Mouse (Mus musculus) testis, postnatal 10 days (tissue): ENCODE measurements around the gene Naa11.
A peak's percentile ranks its signal among the peaks of the same experiment; 100 is the strongest.

Experiments
- DNase-seq: peaks from one replicate; pipeline ENCODE4 v3.0.0; 2021; ENCODE audit warnings: low spot score

The Naa11 gene

DNA sequence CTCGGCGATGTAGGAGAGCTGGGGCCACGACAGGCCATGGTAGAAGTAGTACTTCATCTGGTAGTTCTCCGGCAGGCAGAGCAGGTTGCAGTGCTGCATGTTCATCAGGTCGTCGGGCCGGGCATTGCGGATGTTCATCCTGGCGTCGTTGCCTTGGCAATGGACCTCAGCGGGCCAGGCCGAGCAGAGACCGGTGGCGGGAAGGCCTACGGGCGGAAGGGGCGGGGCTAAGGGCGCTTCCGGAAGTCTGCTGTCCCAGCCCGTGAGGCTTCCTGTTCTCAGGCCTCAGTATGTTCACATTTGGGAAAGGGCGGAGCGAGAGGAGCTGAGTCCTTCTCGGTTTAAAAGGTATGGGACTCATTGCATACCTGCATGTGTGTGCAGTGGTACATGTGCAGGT lies at the start of gene Naa11:
Gene Naa11, minus strand, starts transcription at position 220 of the 400 bp plus-strand sequence.
- DNase-seq: peak; percentile 58

DNA sequence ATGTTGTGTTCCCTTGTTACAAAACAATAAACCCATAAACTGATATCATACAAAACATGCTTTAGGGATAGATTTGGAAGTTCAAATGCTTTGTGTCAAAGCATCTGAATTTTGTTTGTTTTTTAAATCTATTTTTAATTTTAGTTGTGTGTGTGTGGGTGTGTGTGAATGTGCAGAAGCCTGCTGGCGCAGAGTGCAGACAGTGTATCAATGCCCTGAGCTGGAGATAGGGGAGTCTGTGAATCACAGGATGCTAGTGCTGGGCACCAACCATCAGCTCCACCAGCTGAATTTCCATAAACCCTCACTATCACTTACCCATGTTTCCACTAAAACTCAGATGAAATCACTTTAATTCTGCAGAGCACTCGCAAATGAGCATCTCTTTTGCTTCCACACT lies 40.3 kb upstream of the Naa11 start:
- no peak for DNase-seq

DNA sequence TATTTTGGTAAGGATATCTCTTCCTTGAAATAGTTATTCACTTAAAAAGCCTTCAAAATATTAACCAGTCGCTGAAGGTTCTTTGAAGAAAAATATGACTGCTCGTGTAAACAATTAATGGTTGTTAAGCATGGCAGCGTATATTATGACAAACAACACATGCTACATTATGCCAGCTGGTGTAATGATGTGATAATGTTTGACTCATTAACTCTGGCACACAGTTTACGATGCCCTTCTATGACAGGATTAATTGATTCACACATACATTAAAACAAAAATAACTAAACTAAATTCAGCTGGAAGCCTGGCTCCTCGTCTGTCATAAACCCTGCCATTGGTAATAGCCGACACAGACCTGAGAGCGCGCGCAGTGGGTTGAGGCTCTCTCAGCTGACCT lies 37.8 kb upstream of the Naa11 start:
- no peak for DNase-seq

DNA sequence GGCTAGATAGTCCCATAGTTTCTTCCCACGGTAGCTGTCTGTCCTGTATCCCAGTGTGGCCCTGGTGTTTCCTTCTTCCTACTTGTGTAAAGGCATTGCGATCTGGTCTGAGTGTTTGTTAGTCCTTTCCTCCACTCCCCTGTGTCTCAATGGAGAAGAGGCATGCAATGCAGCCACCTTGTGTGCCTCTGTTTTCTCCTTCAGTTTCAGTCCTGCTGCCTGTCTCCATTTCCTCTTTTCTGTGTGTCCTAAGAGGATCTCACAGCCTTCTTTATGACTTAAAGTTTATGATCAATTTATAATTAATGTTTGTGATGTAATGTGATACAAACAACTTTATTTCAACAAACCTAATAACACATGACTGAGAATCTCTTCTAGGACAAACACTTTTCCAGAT lies 29.5 kb upstream of the Naa11 start:
- DNase-seq: no peak

DNA sequence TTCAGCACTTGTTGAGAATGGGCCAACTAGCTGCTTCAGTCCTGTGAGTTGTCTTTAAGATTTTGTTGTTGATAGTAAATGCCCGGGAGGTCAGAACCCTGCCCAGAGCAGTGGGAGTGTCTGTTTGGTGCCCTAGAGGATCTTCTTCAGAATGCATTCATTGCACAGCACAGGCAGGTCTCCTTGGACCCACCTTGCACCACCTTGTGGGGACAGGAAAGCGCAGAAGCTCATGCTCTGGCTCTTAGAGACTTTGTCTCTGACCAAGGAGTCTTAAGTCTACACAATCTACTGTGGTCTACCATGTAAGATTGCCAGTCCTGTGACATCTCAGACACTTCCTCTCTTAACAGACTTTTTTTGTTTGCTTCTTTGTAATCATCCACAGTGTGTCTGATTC lies 25.0 kb upstream of the Naa11 start:
- no peak for DNase-seq

DNA sequence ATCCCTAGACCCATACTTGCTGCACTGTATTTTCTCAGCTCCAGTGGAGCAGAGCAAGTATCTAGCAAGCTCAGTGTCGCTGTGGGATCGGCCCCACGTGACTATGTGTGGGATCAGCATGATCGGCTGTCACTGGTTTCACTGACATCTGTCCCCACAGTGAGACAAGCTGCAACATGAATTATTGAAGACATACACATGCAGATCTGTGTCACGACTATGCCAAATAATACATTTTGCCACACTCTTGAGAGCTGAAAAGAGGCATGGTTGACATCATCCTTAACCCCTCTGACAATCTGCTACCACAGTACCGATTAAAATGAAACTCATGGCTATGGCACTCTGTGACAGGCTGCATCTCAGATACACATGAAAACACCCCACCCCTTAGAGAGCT lies 23.7 kb upstream of the Naa11 start:
- no peak for DNase-seq

DNA sequence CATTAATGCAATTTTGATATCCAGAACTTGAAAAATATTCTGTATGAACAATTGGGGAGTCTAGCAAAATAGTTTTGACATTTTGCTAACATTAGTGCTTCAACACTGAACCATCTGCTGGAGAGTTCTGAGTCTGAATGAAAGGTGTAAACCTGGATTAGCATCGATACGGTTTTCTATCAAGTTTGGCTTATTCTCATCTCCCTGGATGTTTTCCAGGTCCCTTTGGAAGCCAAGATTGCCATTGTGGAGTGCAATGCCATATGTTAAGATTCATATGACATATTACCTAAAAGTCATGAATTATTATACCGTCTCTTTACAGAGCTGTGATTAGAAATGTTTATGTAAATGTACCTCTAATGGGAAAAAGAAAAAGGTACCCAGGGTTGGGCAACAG lies 21.5 kb upstream of the Naa11 start:
- no peak for DNase-seq

DNA sequence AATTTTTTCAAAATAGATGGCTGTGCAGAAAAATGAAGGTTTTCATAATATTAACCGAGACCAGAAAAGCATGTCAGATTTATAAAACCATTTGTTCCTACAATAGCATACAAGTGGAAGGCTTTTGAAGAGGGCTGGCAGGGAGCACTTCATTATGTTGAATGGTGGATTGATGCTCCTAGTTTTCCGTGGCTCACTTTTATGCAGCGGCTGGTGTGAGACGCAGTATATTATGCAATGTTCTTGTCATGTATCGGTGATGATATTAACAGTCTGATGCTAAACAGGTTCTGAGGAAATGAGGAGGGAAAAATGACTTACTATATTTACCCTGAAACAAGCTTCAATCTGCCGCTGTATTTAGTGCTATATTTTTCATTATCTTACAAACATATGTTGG lies 18.0 kb upstream of the Naa11 start:
- no peak for DNase-seq

DNA sequence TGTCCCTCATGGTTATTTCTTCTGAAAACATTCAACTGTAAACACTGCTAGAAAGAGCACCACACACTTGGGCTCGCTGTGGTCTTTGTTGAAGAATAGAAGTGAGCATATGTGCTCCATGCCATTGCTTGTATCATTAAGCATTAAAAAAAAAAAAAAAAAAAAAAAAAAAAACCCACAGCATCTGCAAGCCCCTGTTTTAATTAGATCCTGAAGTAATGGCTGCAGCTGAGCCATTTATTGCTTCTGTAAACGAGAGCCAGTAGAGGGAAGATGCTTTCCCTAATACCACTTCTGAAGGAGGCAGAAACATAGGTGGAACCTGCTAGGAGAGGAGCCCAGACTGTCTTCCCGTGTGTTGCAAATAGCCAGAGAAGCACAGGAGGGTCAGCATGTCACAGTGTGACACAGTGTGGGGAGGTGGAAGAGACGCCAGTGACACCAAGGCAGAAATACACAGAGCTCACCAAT lies 17.1 kb upstream of the Naa11 start:
- no peak for DNase-seq

DNA sequence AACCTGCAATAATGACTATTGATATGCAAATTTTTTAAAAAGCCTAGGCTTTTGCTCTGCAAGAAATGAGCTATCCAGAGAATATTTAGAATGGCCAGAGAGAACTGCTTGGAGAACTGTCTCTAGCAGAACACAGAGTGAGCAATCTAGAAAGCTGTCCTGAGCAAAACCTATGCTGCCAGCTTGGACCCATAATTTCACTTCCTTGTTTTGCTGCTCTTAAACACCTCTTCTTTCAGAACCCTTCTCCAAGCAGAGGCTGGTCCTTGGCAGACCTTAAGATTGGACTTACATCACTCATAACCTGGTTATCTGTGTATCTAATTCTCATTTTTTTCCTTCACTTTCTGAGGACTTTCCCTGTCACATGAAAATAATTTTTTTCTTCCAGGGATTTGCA lies 8.9 kb upstream of the Naa11 start:
- DNase-seq: no peak

DNA sequence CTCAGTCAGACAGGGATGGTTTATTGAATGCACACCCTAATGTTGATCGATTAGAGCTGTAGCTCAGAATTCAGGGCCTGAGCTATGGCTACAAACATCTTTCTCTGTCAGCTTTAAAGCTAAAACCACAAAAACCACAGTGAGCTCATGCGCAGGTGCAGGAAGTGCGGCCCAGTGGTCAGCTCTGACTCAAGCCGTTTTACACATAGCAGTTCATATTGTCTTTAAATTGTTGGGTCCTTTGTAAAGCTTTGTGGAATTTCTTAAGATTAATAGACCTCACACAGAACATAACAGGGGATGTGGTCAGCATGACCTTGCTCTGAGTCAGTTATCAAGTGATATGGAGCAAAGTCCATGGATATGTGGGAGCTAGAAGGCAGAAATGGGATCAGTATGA lies 5.4 kb upstream of the Naa11 start:
- no peak for DNase-seq

DNA sequence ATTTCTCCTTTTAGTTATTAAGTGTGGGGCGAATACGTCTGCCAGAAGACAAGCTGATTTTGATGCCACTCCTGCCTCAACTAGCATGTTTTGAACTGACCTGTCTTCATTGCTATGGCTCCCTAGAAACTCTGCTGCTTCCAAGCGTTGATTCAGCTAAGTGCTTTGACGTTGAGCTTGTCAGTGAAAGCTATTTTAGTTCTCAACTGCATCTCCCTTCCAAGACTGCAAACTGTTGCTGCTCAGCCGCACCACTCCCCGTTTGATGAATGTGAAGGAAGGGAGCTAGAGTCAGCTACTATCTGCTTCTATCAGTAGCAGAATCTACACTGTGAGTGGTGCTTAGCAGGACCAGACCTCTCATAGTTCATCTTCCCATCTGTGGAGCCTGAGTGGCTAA lies 4.6 kb downstream of the Naa11 start:
- no peak for DNase-seq

DNA sequence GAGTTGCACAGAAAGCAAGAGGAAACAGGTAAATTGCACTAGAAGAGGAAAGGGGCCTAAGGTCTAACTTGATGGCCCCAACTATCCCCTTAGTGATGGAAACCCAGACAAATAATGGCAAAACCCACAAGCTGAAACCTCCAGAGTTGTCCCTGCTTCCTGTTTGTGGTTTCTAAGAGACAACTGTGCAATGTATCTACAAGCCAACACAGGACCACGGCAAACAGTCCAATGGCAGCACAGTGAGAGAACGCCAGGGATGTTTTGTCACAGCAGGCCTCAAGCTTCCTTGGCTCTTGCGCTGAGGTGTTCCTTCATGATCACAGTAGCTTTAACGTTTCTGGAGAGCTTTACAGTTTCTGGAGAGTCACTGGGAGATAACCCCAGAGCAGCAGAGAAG lies 7.8 kb downstream of the Naa11 start:
- DNase-seq: no peak

DNA sequence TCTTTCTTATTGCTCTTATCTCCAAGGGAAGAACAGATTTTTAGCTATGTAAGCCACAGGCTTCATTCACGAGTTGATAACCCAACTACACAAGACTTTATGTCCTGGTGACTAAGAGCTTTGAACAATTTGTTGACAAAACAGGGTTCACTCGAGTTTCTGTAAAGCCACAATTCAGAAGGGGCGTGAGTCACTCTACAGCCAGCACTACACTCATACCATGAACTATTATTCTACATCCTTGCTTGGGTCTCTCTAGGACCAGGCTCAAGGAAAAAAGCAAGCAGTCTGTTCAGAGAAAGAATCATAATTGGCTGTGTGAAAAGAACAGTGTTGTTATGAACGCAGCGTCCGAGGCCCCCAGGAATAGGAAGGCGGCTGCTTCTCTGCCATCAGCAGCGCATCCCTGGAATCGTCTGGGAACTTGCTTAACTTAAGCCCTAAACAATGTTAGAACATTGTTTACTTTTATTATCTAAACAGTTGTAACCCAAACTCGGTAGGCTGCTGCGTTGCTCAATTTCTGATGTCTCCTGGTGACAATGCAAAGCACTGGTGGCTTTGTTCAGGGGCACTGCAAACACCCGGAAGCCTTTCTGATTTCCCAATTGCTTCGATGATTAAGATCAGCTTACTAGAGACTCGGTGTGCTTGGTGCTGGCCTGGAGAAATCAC lies 9.5 kb downstream of the Naa11 start:
- no peak for DNase-seq

DNA sequence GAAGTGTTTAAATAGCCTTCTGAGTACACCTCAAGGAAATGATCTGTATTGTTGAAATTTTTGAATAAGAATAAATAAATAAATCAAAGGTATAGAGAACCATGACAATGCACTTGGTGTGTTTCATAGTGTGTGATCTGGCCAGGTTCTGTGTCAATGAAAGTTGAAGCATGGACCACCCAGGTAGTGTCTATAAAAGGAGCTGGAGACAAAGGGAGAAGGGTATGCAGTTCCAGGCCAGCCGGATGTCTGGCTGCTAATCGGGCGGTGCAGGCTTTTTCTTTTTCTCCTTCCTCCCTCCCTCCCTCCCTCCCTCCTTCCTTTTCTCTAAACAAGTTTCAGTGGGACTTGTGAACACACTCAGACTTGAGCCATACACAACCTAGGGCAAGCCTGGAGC lies 12.2 kb downstream of the Naa11 start:
- DNase-seq: no peak

DNA sequence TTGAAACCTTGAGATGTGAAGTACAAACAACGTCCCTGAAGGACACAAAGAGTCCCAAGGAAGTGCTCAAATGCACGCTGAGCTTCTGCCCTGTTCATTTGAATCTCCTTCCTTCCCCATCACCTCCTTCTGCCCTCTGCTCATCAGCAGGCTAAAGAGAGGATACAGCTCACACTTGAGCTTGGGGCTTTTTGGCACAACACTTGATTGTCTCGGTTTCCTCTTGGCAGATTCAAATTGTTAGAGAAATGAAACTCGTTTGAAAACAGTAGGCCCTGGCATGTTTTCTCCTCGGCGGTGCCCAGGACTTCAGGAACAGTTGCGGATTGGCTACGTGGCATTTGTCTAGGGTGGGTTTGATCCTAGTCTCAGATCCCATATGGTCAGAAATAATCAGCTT lies 27.4 kb downstream of the Naa11 start:
- no peak for DNase-seq

DNA sequence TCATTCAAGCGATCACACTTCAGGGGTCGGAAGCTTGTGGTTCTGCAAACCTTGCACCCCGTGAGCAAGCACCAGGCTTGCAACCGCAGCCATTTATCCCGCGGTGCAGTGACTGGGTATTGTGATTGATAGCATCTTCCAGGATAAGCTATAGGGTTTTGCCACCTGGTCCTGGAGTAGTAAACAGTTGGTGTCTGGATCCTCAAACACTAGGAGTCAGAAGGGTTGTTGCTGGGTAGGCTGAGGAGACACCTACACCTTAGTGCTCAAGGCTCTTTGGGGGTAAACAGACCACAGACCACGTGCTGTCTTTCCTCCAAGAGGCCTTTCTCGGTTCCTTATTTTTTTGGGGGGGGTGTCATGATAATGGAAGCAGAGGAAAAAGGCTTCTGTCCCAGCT lies 27.9 kb downstream of the Naa11 start:
- DNase-seq: no peak

DNA sequence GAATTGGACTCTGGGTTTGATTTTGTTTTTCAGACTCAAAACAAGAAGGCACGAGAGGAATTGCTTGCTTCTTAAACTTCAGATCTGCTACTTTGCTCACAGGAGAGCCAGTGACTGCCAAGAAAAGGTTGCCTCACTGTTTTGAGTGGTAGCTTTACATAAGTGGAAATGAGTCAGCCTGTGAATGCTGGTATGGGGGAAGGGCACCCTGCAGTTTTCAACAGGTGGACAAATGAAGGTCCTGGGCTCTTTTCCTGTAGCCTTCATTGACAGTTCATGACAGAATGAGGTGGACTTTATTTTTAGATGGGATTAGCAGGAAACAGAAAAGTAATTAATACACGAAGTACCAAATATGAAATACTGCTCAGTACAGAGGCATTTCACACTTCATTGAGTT lies 29.6 kb downstream of the Naa11 start:
- no peak for DNase-seq

DNA sequence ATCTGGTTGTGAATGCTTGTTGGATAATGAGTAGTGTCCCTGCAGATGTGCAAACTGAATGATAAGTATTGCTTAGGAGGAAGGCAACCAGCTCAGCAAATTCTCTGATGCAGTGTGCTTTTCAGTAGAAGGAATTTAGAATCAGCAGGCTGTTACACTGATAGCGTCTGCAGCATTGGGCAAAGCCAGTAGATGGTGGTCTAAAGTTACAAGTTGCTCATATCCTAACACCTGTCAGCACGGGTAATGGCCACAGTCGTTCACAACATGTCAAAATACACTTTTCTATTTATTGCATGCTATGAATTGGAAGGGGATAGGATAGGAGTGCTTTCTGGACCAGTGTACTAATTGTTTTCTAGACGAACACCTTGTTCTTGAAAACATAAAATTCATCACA lies 33.1 kb downstream of the Naa11 start:
- DNase-seq: no peak

DNA sequence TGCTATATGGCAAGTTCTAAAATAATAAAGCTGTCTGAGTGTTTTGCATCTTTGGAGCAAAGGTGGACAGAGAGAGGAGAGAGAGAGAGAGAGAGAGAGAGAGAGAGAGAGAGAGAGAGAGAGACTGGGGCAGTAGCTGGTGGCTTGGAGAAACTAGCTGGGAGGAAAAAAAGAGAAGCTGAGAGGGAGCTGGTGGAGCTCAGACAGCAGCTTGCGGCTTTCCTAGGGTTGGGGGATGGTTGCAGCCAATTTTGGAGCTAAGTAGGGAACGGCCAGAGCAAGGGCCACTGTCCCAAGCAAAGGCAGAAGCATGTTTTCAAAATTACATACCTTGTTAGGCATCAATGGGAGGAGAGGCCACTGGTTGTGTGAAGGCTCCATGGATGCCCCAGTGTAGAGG lies 36.0 kb downstream of the Naa11 start:
- DNase-seq: no peak

DNA sequence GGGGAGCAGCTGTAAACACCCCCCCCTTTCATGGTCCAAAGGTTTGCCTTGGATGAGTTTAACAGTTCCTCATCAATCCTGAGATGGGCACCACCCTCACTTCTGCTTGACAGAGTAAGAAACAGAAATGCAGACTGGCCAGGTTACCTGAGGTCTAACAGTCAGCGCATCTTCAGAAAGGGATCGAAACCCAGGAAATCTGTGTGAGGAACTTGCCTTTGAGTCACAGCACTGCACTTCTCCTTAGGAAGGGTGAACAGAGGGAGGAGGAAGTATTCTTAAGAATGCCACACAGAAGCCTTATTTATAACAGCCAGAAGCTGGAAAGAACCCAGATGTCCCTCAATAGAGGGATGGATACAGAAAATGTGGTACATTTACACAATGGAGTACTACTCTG lies 37.0 kb downstream of the Naa11 start:
- no peak for DNase-seq

DNA sequence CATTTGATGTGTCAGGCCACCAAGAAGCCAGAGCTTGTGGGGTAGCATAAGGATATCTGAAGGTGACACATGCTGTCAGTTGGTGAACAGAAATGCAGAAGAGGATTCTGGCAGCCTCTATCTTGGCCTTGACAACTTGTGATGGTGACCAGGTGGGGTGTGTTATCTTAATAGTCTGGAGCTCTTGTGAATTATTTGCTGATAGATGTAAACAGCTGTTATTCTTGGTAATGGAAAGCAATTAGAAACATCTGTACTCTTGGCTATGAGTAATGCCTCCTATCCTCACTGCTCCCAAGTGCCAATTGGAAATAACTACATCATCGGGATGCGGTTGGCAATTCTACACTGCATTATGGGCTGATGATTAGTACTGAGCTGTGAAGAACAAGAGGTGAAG lies 43.4 kb downstream of the Naa11 start:
- DNase-seq: no peak

DNA sequence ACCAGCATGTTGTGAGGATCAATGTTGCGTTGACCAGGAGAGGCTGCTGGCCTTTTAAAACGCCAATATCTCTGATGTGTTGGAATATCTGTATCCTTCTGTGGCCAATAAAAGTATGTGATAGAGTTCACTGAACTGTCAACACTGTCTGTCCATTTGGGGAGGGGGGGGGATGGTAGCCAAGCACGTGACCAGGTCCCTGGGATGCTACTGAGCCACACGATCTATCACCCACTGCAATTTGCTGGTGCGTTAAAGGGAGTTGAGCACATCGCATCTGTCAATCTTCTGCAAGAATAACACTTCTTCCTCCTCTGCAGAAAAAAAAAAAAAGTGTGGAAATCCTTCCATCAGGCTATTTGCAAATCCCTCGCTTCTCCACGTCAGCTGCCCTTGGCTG lies 43.9 kb downstream of the Naa11 start:
- DNase-seq: no peak

DNA sequence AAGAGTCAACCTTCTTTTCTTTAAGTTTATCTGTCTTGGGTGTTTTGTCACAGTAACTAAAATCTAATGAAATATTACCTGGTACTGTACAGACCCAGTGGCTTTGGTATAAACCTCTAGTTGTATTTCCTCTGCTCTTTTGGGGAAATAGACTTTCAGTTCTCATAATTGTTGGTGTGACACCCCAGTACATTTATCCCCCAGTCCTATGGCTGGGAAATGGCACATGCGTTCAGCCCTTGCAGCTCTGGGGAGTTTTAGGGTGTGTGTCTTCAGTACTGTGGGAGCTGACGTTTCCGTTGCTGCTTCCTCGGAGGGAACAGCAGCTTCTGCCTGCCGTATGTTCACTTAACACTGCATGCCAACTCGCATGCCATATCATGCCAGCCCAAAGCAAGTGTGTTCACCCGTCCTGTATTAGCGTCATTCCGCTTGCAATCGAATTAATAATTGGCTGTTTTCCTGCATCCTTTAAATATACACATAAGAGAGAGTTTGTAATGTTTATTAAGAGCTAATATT lies 46.4 kb downstream of the Naa11 start:
- no peak for DNase-seq

DNA sequence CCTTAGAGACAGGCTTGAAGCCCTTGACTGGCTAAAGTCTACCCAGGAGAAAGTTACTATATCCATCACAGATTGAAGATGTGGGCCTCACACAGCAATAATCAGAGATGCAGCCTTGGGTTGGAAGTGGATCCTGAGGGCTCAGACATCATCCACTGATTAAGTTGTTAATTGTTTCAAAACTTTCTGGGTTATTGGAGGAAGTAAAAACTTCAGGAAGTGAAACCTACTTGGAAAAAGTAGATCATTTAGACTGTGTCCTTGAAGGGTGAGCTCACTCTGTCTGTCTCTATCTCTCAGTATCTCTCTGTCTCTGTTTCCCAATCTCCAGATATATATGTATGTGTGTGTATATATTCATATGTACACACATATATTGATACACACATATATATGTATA lies 47.0 kb downstream of the Naa11 start:
- DNase-seq: no peak
